Comparison of ENCODE assay signal across 8 mouse cellular contexts in the genomic region with DNA sequence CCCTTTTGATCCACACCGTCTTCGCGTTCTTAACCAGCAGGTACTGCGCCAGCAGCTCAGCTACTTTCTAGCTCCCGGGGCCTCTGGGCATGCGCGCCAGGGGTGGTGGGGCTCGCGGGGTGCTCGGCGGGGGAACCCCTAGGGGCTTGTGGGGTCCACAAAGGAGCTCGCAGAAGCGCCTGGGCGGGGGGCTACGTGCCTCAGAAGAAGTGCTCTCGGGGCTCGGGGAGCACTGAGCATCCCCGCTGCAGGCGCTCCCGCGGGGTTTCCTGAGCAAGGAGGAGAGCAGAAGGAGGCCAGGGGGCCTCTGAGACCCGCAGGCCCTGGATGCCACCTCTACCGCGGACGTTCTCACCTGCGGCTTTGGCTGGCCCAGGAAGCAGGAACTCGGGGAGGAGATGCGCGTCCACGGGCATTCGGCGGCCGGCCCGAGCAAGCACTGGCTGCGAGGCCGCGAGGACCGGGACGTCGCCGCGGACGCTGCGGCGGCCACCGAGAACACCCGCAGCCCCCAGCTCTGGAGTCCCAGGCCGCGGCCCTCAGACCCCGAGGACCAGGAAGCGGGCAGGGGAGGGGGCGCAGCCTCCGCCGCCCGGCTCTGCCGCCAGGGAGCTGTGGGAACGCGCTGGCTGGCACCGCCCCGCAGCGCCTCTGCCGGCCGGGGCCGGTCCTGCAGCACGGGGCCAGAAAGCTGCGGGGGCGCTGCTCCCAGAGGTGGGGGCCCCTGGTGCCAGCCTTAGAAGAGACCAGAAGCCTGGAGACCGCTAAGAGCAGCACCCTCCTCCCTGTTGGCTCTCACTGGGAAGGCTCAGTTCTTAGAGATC. TPM values are rescaled to one million over a fixed set of nuclear protein-coding genes. Genes with fewer than 3 reads are reported as not detected.
DNase-seq lines count a peak whose midpoint lies in the region; ATAC-seq and TF ChIP-seq lines count a peak whose summit lies in the region.

No protein-coding gene starts in this region.

- WGBS in heart, embryonic 13.5 days = 20% methylated on average over 56 of the region's 68 CpGs
- WGBS in liver, embryonic 13.5 days (ENCODE audit: insufficient replicate concordance) = 20% methylated on average over 44 of the region's 68 CpGs
- WGBS in olfactory bulb, adult 2 months = 25% methylated on average over 64 of the region's 68 CpGs

- no peaks in the 10 kb centered on the region for H3K4me1 ChIP-seq in heart, embryonic 13.5 days
- no peaks in the 10 kb centered on the region for H3K4me1 ChIP-seq in liver, embryonic 13.5 days (replicated peaks)
- H3K4me1 ChIP-seq in olfactory bulb, adult 2 months (ENCODE audit: control insufficient read depth, insufficient read depth, low read length) = peaks cover 11% of the 10 kb centered on the region

- peak; percentile 56 for TF ChIP-seq CTCF in olfactory bulb, adult 2 months (IDR thresholded peaks at IDR 0.05; ENCODE audit: insufficient read depth, low read depth, low read length)

- H3K4me3 ChIP-seq in heart, embryonic 13.5 days = peak overlapping the region; percentile 62
- peak overlapping the region; percentile 44 for H3K4me3 ChIP-seq in liver, embryonic 13.5 days (replicated peaks)
- peak overlapping the region; percentile 94 for H3K4me3 ChIP-seq in olfactory bulb, adult 2 months (ENCODE audit: insufficient read depth, low read depth, low read length)

- peak; percentile 18 for DNase-seq in ovary, postnatal 10 days (ENCODE audit: low spot score)
- DNase-seq in ovary, adult 18-20 months (ENCODE audit: low spot score) = no peak
- DNase-seq in embryo, embryonic 10 days (ENCODE audit: low spot score) = peak; percentile 25
- DNase-seq in kidney, postnatal 10 days = peak; percentile 51
- DNase-seq in liver, embryonic 13.5 days = no peak
- peak; percentile 13 to 14 for DNase-seq in urinary bladder, postnatal 36 days (ENCODE audit: low spot score in 2 of 2)

- peak overlapping the region; percentile 80 for H3K4me2 ChIP-seq in heart, embryonic 13.5 days
- peak overlapping the region; percentile 60 for H3K4me2 ChIP-seq in liver, embryonic 13.5 days

- H3K9me3 ChIP-seq in heart, embryonic 13.5 days = no peaks in the 10 kb centered on the region
- no peaks in the 10 kb centered on the region for H3K9me3 ChIP-seq in liver, embryonic 13.5 days (replicated peaks)

- H3K27ac ChIP-seq in heart, embryonic 13.5 days (replicated peaks) = no peak overlapping the region
- H3K27ac ChIP-seq in liver, embryonic 13.5 days = no peak overlapping the region
- H3K27ac ChIP-seq in olfactory bulb, adult 2 months (ENCODE audit: insufficient read depth, low read depth, low read length) = peak overlapping the region; percentile 90

- no peak for ATAC-seq in heart, embryonic 13.5 days (ENCODE audit: extremely low read depth, insufficient number of reproducible peaks, low FRiP score, low TSS enrichment)
- ATAC-seq in liver, embryonic 13.5 days (ENCODE audit: low read depth) = no peak

- no peaks in the 10 kb centered on the region for H3K36me3 ChIP-seq in heart, embryonic 13.5 days
- H3K36me3 ChIP-seq in liver, embryonic 13.5 days = no peaks in the 10 kb centered on the region

- peaks cover 48% of the 10 kb centered on the region for H3K27me3 ChIP-seq in heart, embryonic 13.5 days (replicated peaks)
- peaks cover 26% of the 10 kb centered on the region for H3K27me3 ChIP-seq in liver, embryonic 13.5 days

- H3K9ac ChIP-seq in heart, embryonic 13.5 days = peak overlapping the region; percentile 74
- H3K9ac ChIP-seq in liver, embryonic 13.5 days = no peak overlapping the region

- TF ChIP-seq POLR2A in olfactory bulb, adult 2 months (IDR thresholded peaks at IDR 0.05; ENCODE audit: insufficient read depth, low read depth, low read length) = peak; percentile 44

RNA-seq across cellular contexts. Expression of gene 1700018G05Rik, which starts 5.6 kb away (rescaled TPM):
- not detected in 2 replicates for polyA plus RNA-seq in heart, embryonic 13.5 days (2015; fragmentation: Nextera tagmentation; extraction: Ambion mirVana)
- polyA plus RNA-seq in liver, embryonic 13.5 days (2015; fragmentation: Nextera tagmentation; extraction: Ambion mirVana) = not detected in 2 replicates
- polyA plus RNA-seq in olfactory bulb, adult 2 months (2012; ENCODE audit: insufficient read depth, insufficient read length, low replicate concordance, missing spikeins) = not detected in 2 replicates

RNA-seq across cellular contexts. Expression of gene 1700011M02Rik, which starts 25.1 kb away (rescaled TPM):
- not detected in 2 replicates for polyA plus RNA-seq in heart, embryonic 13.5 days (2015; fragmentation: Nextera tagmentation; extraction: Ambion mirVana)
- polyA plus RNA-seq in liver, embryonic 13.5 days (2015; fragmentation: Nextera tagmentation; extraction: Ambion mirVana) = not detected in 2 replicates
- polyA plus RNA-seq in olfactory bulb, adult 2 months (2012; ENCODE audit: insufficient read depth, insufficient read length, low replicate concordance, missing spikeins) = not detected in 2 replicates

RNA-seq across cellular contexts. Expression of gene Dmrtc1a, which starts 25.3 kb away (rescaled TPM):
- 0.27 and 0.43 TPM in 2 replicates for polyA plus RNA-seq in heart, embryonic 13.5 days (2015; fragmentation: Nextera tagmentation; extraction: Ambion mirVana)
- not detected in 2 replicates for polyA plus RNA-seq in liver, embryonic 13.5 days (2015; fragmentation: Nextera tagmentation; extraction: Ambion mirVana)
- not detected in 2 replicates for polyA plus RNA-seq in olfactory bulb, adult 2 months (2012; ENCODE audit: insufficient read depth, insufficient read length, low replicate concordance, missing spikeins)

Comparison
In these comparisons a context has a peak if more than half of its experiments do, and no peak if none do; other contexts are left out.
1. DNase-seq: peak in ovary, postnatal 10 days (single experiment), embryo, embryonic 10 days (single experiment), kidney, postnatal 10 days (single experiment) and urinary bladder, postnatal 36 days (2 of 2); none in ovary, adult 18-20 months (single experiment) and liver, embryonic 13.5 days (single experiment).
2. H3K4me3 ChIP-seq: peak in every context shown above with its lines; median percentile 94 in olfactory bulb, adult 2 months; 62 in heart, embryonic 13.5 days; 44 in liver, embryonic 13.5 days.